Mouse (Mus musculus) G1E (cell line): ENCODE measurements around the gene Pipox.

Experiments
- CTCF ChIP-seq: IDR thresholded peaks from 2 replicates; pipeline ENCODE4 v1.5.1; 2012; ENCODE audit warnings: low read depth, low read length, inconsistent platforms, mixed read lengths
- POLR2AphosphoS5 ChIP-seq: IDR thresholded peaks from 2 replicates; pipeline ENCODE4 v1.6.1; 2012; ENCODE audit warnings: low read depth, low read length, inconsistent platforms; ENCODE audit not compliant: insufficient replicate concordance
- TAL1 ChIP-seq: conservative IDR thresholded peaks from 2 replicates; pipeline ENCODE4 v1.6.1; 2012; ENCODE audit warnings: low read depth, low read length, inconsistent platforms, mixed read lengths

DNA sequence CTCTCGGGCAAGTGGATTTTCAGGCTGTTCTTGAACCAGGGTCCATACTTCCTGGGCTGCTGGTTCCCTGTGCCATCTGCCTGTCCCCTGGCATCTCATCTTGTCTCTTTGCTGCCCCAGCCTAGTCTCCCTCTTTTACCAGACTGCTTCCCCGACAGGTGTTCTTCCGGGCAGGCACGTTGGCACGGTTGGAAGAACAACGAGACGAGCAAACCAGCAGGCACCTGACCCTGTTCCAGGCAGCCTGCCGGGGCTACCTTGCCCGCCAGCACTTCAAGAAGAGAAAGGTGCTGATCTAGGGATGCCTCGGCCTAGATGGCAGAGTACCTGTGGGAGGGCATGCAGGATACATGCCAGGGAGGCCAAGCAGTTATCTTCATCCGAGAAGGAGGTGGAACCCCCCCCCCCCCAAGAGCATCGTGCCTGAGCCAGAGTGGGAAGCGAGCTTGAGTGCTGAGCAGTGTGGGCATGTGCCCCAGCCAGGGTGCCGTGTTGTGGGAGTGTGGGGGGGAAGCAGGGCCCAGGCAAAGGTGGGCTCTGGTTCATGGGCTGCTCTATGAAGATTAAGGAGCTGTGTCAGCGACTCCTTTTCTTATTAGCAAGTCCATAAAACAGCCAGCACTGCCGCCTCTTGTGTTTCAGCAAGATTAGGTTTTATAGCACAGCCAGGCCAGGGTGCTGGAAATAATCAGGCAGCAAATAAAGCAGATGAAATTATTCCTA lies 53.2 kb downstream of the Pipox start:
- TF ChIP-seq TAL1 (no peak), CTCF (no peak), POLR2AphosphoS5 (no peak)
